Mouse (Mus musculus) Muller cell, postnatal 12 days (primary cell): Measurements from ENCODE around the gene Osbpl10.
A peak's percentile ranks its signal among the peaks of the same experiment; 100 is the strongest.

Experiments used
- DNase-seq: peaks from one replicate; pipeline ENCODE4 v3.0.0-alpha.2; 2015; ENCODE audit errors: inconsistent ontology term

Gene Osbpl10

DNA sequence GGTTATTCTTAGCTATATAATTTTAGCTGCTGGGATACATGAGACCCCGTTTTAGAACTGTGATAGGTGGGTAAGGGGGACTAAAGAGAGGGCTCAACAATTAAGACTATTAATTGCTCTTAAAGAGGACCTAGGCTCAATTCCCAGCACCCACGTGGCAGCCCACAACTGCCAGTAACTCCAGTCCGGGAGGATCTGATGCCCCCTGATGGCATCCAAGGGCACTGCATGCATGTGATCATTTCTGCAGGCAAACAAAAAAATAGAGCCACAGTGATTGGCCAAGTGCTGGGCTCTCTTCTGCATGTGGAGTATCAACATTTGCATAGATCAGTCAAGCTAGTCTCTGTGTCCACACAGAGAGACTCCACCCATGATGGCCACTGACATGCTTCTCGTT, 96.8 kb downstream of the Osbpl10 start:
- no peak for DNase-seq

DNA sequence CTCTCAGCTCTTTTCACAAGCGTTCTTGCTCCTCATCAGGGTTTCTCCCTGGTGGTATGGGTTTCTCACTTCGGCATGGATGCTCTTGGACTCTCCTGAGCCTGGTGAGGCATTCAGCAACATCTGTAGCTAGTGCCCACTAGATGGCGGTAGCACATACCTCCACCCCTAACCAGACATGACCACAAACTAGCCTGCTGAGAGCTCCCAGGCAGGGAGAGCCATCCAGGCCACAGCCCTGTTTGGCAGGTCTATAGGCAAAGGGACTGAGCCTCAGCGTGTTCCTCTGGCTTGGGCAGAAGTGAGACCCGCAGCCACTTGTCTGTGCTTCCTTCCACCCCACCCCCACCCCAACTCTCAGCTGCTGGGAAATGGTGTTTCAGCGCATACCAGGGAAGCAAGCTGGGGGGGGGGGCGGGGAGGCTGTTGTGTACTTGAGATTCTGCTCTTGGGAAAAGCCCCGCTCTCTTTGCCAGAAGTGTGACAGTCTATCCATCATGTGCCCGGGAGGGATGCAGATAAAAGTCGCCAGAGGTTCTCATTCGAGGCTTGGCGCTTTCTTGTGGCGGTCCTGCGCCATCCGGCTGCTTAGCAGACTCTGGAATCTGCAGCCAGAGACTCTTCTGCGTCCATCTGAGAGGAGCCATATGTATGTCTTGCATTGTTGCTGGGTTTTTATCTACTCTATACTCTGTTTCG, 110.1 kb downstream of the Osbpl10 start:
- DNase-seq, result peak; percentile 77

DNA sequence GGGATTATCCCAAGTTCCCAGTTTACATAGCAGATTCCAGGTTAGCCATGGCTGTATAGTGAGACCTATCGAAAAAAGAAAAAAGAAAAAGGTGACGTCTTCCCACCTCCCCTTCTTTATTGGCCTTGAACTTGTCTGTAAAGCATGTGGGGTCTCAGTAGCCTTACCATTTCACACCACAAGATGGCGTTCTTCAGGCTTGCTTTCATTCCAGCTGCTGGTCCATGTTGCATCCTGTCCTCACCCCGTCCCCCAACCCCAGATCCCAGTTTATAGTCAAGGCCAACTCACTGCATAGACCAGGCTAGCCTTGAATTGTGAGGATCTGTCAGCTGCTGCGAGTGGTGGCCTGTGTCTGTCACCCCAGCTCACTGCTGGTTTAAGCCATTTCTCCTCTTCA, 111.3 kb downstream of the Osbpl10 start:
- DNase-seq, result no peak

DNA sequence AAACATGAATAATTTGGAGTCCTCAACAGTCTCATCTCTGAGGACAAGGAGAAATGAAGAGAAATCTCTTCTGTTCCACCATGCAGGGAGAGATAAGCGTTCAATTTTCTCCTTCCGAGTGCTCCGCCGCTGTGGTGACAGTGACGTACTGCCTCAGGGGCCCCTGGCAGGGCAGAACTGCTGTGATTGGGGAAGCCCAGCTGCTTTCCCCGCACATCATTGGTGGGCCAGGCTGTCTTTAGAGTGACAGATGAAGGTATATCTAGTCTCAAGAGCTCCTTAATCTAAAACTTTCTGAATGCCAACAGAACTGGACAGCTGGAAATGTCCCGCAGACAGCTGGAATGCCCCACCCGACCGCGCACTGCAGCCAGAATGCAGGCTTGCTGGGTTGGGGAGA, 118.1 kb downstream of the Osbpl10 start:
- DNase-seq, result no peak

DNA sequence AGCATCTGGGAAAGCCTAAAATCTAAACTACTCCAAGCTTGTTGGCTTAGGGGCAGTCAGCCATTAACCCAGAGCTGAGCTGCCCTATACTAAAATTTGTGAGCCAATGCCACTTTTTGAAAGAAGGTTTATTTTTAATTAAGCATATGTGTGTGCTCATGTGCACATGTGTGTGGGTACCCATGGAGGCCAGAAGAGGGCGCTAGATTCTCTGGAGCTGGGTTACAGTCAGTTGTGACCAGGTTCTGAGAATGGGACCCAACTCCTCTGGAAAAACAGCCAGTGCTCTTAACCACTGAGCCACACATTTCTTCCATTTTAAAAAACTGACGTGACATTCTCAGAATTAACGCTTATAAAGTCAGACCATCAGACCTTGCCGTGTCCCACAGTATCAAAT, 119.0 kb downstream of the Osbpl10 start:
- no peak for DNase-seq

DNA sequence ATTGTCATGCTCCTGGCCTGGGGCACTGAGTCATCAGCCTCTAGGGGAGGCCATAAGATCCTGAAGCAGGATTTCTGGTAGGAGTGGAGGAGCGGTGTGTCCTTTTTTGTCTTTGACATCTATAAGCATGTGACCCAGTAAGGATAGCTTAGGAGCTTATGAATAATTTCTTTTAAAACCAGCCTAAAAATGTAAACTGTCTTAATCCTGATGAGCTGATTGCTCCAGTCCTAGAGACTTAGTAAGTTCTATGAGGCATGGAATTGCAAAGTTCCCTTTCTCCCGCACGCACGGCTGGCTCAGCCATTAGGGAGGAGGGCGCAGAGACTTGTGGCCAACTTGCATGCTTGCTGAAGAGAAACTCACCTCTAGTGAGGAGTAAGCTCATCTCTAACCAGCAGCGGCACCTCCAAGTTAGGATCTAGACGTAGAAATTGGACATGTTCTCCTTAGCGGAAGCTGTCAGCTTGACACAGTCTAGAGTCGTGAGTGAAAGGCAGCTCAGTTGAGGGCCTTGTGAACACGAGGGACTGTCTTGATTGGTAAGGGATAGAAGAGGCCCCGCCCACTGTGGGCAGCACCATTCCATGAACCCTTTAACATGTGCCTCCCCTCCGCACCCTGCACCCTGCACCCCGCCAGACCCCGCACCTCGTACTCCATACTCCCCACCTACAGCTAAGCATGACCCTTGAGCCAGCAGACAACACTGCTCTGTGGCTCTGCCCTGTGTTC, 122.0 kb downstream of the Osbpl10 start:
- DNase-seq, result no peak

DNA sequence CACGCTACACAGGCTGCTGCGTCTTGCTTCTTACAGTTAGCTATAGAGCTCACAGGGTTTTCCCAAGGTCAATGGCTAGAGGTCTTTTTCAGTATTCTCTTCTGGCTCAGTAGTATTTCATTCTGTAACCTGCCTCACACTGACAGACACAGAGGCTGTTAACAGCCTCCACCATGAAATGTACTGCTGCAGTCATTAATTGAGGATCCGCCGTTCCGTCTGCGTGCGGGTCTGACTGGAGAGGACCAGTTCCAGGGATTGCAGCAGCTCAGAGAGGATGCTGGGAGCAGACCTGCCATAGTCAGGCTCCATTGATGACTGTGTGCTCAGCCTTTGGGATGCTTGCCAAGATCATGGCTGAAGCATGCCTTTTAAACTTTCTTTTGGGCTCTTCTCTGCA, 129.1 kb downstream of the Osbpl10 start:
- peak; percentile 30 for DNase-seq

DNA sequence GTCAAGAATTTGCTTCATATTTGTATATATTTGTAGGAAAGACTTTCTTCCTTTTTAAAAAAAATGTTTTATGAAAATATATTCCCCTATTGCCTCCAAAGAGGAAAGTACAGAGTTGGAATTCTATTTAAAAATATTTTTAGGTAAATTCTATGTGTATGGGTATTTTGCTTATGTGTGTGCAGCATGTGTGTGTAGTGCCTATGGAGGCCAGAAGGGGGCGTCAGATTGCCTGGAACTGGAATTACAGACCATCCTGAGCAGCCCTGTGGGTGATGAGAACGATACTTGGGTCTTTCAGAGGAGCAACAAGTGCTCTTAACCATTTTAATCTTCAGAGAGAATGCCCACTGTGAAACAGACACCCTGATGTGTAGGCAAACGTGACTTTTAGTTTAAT, 132.3 kb downstream of the Osbpl10 start:
- no peak for DNase-seq

DNA sequence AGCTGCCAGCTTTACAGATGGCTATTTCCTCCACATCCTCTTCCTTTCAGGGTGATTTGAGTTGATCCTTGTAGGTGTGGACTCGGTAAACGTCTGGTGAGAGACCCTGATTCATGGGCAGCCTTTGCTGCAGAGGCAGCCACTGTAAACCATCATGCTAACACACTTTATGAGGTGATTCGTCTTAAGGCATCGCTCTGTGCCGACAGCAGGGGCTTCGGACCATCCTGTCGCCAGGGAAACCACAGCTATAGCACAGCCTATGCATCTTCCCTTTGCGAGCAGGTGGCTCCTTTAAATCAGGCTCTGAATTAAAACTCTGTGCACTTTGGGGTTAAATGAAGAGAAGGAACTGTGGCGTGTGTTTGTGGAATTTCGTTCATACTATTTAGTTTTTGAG, 138.9 kb downstream of the Osbpl10 start:
- no peak for DNase-seq

DNA sequence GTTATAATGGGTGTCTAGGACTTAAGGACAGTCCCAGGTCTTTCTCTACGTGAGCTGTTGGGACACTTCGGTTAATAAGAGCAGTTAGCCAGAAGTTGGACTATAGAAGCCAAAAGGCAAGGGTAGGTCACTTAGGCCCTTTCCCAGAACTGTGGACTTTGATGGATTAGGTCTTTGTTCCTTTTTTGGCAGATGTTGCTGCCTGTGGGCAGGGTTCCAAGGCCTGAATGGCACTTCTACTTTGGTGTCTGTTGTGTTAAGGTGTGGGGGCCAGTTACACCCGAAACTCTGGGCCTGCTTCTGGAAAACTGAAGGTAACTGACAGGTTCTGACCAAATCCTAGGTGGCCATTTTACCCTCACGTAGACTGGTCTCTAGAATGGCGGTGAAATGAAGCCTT, 141.9 kb downstream of the Osbpl10 start:
- DNase-seq, result peak; percentile 18

DNA sequence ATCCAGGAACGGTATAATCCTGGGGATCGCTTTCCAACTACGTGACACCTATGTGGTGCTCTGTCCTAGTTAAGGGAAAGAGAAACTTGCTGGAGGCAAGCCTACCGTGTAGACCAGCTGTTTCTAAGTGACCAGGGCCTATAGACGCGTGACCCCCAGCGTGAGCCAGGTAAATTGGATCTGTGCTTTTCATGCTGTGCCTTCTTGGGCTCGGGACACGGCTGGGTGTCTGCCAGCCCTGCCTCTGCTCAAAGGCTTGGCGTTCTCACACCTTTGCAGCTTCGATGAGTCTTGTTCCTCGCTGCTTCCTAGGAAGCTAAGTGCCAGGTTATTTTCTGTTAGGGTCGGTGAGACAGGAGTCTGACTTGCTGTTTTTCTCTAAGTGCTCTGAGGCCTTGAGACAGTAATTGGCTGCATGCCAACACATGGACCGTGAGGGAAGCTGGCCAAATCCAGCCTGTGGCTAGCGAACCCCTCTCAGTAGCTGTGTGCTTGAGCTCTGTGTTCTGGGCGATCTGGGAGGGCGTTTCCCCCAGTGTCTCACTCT, 142.4 kb downstream of the Osbpl10 start:
- DNase-seq, result peak; percentile 43

DNA sequence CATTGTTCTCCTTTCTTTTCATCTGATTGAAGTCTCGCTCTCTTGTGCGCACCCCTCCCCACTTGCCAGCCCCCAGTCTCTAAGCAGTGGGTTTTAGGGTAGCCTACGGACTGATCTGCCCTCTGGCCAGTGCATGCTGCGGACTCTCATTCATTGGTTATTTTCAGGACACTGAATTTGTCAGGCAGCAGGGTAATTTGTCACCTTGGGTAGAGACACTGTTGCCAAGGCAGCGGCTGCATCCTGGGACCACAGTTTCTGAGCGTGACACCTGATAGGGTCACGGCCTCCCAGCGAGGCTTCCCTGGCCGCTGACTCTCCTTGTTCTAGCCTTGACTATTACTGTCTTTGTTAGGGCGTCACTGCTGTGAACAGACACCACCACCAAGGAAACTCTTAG, 149.0 kb downstream of the Osbpl10 start:
- DNase-seq, result no peak

DNA sequence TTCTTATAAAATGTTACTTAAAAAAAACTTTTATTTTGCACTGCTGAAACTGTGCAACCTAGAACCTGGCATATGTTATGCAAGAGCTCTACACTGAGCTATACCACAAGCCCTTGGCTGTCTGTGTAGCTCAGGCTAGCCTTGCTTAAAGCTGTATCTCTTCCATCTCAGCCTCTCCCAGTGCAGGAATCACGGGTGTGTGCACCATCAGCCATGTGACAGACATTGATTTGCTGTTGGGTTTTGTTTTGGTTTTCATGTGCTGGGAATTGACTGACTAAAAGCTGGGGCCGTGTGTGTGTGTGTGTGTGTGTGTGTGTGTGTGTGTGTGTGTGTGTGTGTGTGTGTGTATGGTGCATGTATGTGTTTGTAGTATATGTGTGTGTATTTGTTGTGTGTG, 155.6 kb downstream of the Osbpl10 start:
- no peak for DNase-seq

DNA sequence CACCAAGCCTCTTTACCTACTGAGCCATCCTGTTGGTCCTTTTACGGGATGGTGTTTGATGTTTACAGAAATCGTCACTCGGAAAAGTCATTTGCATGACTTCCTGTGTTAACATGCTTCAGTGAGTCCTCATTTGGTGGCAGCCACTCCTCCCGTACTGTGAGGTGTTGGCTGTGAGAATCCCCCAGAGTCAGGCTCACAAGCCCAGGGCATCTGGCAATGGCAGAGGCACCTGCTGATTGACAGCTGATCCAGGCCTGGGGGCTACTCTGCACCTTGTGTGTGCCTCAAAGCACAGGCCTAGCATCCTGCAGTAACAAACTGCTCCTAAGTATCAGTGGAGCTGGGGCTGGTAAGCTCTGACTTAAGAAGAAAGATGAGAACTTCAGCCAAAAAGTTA, 156.4 kb downstream of the Osbpl10 start:
- DNase-seq, result no peak

DNA sequence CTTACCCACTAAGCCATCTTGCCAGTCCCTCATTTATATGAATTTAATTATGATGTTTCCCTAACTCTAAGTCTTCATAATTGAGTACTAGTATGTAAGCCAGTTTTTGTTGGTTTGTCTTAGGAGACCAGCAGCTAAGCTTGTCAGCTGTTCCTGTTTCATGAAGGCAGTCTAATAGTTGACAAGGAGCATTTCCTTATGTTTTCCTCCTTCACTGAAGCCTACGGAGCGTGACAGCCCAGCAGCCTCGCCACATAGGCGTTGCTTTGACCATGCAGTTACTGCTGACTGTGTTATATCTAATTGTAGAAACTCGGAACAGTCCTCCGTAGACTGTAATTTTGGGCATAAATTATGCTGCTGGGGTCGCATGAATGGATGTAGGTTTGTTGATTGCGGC, 157.0 kb downstream of the Osbpl10 start:
- DNase-seq, result no peak

DNA sequence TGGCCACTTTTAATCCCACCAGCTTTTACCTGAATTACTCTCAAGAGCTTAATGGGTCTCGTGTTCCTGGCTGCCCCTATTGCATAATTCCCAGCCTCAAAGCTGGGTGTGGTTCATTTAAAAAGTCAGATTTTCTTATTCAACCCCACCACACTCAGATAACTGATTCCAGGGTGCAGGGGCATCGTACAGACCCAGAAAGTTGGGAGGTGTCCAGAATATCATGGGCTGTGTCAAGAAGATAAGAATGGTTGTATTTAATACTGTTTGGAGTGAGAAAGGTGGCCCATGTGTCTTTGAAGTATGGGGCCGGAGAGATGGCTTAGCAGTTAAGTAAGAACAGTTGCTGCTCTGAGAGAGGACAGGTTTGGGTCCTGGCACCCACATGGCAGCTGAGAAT, 159.5 kb downstream of the Osbpl10 start:
- DNase-seq, result no peak

DNA sequence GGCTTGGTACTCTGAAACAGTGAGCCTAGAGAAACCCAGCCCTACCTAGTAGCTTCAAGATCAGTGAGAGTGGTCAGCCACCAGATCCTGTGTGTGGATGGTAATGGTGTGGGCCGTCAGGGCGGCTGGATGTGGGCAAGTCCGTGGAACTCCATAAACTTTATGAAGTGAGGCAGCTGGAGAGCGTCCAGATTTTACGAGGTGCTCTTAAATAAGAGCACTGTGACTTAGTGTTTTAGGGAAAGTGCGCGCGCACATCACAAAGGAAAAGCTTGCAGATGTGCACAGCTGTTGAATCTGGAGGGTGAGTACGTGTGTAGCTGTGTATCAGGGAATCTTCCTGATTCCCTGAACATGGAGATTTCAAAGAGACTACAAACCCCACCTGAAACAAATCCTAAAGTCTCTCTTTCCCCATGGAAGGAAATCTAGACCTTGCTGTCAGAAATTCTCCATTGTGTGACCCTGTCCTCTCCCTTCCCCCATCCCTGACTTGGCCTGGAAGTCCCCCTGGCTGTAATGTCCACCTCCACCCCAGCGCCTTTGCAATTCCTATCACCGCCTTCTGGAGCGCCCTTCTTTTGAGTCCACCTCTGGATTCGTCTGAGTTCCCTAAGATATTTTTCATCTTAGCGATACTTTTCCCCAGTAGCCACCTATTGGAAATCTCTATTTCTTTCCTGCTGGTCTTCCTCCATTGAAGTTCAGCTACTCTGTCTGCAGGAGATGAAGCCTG, 161.4 kb downstream of the Osbpl10 start:
- no peak for DNase-seq

DNA sequence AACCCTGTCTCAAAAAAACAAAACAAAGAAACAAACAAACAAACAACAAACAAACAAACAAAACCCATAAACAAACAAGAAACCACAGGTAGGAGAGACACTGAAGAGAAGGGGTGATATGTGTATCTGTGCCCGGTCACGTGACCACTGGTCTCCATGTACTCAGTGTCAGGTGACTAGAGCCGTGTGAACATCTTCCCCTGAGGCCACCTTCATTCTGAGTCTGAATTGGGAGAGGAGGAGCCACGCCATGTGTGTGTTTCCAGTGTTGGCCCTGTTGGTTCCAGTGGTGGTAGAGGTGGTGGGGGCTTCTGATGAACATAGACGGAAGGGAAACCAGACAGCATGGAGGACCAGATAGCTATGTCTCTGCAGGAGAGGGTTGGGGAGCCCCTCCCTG, 168.8 kb downstream of the Osbpl10 start:
- no peak for DNase-seq

DNA sequence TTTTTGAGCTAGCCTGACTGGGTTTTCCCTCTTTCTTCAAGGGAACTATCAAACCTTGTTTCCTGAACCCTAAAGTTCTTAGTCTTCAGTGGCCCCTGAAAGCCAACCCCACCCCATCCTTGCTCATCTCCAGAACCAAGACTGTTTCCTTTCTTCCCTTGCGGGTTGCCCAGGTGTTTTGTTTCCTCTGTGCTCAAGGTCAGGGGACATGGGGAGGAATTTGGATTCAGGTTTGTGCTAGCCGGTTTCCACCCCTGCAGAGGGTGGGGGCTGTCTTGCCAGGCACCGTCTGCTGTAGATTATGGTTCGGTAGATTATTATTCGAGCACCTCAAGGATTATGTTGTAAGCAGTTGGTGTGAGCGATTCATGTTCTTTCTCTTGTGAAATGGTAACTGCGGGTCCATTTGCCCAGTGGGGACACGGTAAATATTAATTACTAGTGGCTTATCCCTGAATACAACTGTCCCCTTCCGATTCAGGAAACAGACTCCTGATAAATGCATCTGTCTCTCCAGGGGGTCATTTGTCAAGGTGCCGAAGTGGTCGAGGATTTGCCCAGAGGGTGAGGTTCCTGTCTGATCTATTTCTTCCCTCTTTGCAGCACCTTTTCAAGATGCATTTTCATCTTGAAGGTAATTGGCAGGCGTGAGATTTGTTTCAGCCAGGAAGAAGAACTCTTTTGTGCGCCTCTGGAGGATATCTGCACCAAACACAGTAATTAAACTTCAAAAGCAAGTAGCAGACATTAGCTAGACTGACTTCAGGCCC, 169.4 kb downstream of the Osbpl10 start:
- DNase-seq, result no peak

DNA sequence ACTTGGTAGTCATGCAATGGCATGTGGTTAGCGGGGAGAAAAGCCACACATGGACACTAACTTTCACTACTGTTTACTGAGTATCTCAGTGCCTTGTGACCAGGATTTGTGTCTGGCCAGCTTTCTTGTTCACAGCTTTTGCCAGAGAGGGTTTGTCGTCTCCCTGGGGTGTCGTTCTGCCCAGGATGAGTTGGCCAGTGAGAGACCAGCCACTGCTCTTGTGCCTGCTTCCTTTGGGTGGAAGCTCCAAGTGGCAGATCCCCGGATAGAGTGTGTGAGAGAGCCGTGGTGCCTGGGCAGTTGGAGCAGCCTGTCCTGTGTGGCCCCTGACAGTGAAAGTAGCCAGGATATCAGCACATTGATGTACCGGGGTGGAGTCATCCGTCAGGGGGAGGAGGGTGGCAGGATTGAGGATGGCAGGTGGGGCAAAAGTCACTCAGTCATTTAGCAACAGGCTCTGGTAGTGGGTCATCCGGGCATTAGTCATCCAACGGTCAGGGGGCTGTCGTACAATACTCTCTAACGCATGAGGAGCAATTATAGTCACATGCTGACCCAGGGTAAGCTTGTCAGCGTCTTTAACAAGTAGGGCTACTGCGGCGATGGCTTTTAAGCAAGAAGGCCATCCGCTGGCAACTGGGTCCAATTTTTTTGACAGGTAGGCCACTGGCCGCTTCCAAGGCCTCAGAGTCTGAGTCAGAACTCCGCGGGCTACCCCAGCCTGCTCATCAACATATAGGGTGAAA, 170.8 kb downstream of the Osbpl10 start:
- no peak for DNase-seq

DNA sequence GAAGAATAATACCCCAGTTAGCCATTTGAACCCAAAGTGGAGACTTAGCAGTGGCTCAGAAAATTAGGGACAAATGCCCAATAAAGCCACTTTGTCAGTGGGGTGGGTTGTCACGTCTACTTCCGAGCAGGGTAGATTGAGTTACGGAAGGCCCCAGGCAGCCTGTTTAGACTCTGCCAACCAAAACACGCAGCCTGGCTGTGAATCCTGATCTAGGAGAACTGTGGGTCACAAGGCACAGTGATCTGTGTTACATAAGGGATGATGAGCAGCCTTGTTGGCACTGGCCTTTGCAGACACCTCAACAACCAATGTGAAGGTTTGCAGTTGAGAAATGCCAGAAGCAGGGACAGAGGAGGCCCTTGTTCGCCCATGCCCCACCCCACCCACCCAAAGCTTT, 183.2 kb downstream of the Osbpl10 start:
- peak; percentile 17 for DNase-seq
